Mouse (Mus musculus) ES-E14 (cell line): Measurements from ENCODE around the gene Mypop. TPM values are rescaled to one million over a fixed set of nuclear protein-coding genes. Genes with fewer than 3 reads are reported as not detected.

Experiments used
- DNase-seq: peaks from one replicate; pipeline ENCODE4 v3.0.0-alpha.2; 2013; ENCODE audit warnings: low read depth, low spot score
- H3K27ac ChIP-seq: 2 replicates; pipeline ENCODE4 v1.5.1; 2012; ENCODE audit warnings: low read depth, mild to moderate bottlenecking, low read length, moderate library complexity, mixed read lengths; ENCODE audit not compliant: poor library complexity, insufficient read depth, severe bottlenecking
- H3K36me3 ChIP-seq: 2 replicates; pipeline ENCODE4 v1.6.1; 2012; ENCODE audit warnings: mild to moderate bottlenecking, low read length, moderate library complexity, mixed read lengths; ENCODE audit not compliant: control insufficient read depth, poor library complexity, insufficient read depth, severe bottlenecking
- H3K4me1 ChIP-seq, 2 experiments: fragments of 150-350 bp in 1 of 2; sonication (generic) in 1 of 2; 2 replicates each; pipeline ENCODE4 v1.6.1; 2012; ENCODE audit warnings: low read length in 2 of 2, mild to moderate bottlenecking in 1 of 2, mixed read lengths in 1 of 2; ENCODE audit not compliant: control insufficient read depth in 2 of 2, insufficient read depth in 2 of 2, poor library complexity in 1 of 2
- H3K4me3 ChIP-seq, 2 experiments: fragments of 150-350 bp in 1 of 2; sonication (generic) in 1 of 2; 2 replicates each; pipeline ENCODE4 v1.5.1; 2012; ENCODE audit warnings: low read length in 2 of 2, low read depth in 1 of 2, mild to moderate bottlenecking in 1 of 2, mixed read lengths in 1 of 2; ENCODE audit not compliant: insufficient read depth in 1 of 2, poor library complexity in 1 of 2, severe bottlenecking in 1 of 2
- H3K9ac ChIP-seq: 2 replicates; pipeline ENCODE4 v1.6.1; 2012; ENCODE audit warnings: low read depth, mild to moderate bottlenecking, low read length, mixed read lengths; ENCODE audit not compliant: poor library complexity, insufficient read depth, severe bottlenecking
- H3K9me3 ChIP-seq: fragments of 150-350 bp; sonication (generic); 2 replicates; pipeline ENCODE4 v1.6.1; 2012; ENCODE audit warnings: low read depth, mild to moderate bottlenecking, low read length; ENCODE audit not compliant: control insufficient read depth, insufficient read depth
- CHD2 ChIP-seq: IDR thresholded peaks from 2 replicates; pipeline ENCODE4 v1.6.1; 2014; ENCODE audit warnings: mild to moderate bottlenecking, low read depth, low read length, inconsistent platforms
- HCFC1 ChIP-seq: IDR thresholded peaks from 2 replicates; pipeline ENCODE4 v1.6.1; 2012; ENCODE audit warnings: low read length, inconsistent platforms, borderline replicate concordance; ENCODE audit not compliant: insufficient read depth
- MAFK ChIP-seq: IDR thresholded peaks from 2 replicates; pipeline ENCODE4 v1.6.1; 2014; ENCODE audit warnings: mild to moderate bottlenecking, low read depth, low read length, inconsistent platforms; ENCODE audit not compliant: insufficient read depth
- ZC3H11A ChIP-seq: IDR thresholded peaks from 2 replicates; pipeline ENCODE4 v1.6.1; 2012; ENCODE audit warnings: low read depth, mild to moderate bottlenecking, inconsistent platforms, low read length, borderline replicate concordance
- ZNF384 ChIP-seq: IDR thresholded peaks from 2 replicates; pipeline ENCODE4 v1.6.1; 2012; ENCODE audit warnings: low read depth, low read length, inconsistent platforms
- in situ Hi-C, 2 experiments: fragments of 600-800 bp; cut with MboI; formaldehyde crosslinking; loops; one replicate each; pipeline ENCODE4 v1.15.1; 2025; ENCODE audit warnings: low sequenced_read_pairs in 2 of 2, inconsistent platforms in 1 of 2; ENCODE audit not compliant: unreplicated experiment in 2 of 2
- total RNA-seq: library from RNA; depleted of rRNA; stranded (reverse); fragments of 300-350 nt; gene quantifications from 2 replicates; pipeline ENCODE4 v1.2.3, GENCODE M21; 2012

Gene Mypop
- total RNA-seq, 1 experiment, result 3.1 TPM

DNA sequence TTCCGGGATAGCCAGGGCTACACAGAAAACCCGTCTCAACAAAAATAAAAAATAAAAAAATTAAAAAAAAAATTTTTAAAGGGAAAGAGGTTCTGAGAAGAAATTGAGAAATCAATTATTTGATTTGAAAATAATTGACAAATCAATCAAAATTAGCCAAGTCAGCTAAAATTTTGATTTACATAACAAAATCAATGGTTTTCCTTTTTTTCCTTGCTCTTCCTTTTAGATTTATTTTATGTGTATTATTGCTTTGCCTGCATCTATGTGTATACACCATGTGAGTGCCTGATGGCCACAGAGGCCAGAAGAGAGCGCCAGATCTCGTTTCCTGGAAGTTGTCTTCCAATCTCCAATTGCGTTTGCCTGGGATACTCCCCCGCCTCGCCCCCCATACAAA is 26.9 kb downstream of the Mypop start:
- H3K9ac ChIP-seq, result no peak overlapping the region
- H3K4me1 ChIP-seq, result peaks cover 0 to 11% of the 10 kb centered on the region in 2 experiments; a peak in 1 of 4 replicates
- H3K9me3 ChIP-seq, result no peaks in the 10 kb centered on the region
- no peak for DNase-seq
- TF ChIP-seq CHD2 (no peak), MAFK (peak; percentile 70; the same call in 1 of the 2 replicates)
- H3K36me3 ChIP-seq, result no peaks in the 10 kb centered on the region
- no peak overlapping the region for H3K27ac ChIP-seq
- in situ Hi-C loops, result no loop called here
- H3K4me3 ChIP-seq, result no peak overlapping the region

- Histone ChIP-seq H3K4me3 (no peak overlapping the region), H3K36me3 (no peaks in the 10 kb centered on the region), H3K9ac (no peak overlapping the region), H3K9me3 (no peaks in the 10 kb centered on the region), H3K4me1 (peaks cover 1 to 12% of the 10 kb centered on the region in 2 experiments; a peak in 2 of 4 replicates), H3K27ac (no peak overlapping the region)
- DNase-seq, result no peak
- in situ Hi-C loops, result no loop called here
- TF ChIP-seq ZC3H11A (no peak), CHD2 (no peak), MAFK (no peak), ZNF384 (no peak), HCFC1 (no peak)
Observed at GRCm38 (mm10) chr7:19021048-19021447, 30.0 kb downstream of the Mypop start.

GRCm38 (mm10) chr7:19022189-19022958 is 31.3 kb downstream of the Mypop start:
- Histone ChIP-seq H3K36me3 (peaks cover 2% of the 10 kb centered on the region; the same call in 1 of the 2 replicates), H3K4me3 (no peak overlapping the region), H3K9me3 (no peaks in the 10 kb centered on the region), H3K4me1 (peaks cover 1 to 14% of the 10 kb centered on the region in 2 experiments; a peak in 2 of 4 replicates), H3K27ac (no peak overlapping the region), H3K9ac (no peak overlapping the region; the same call in 1 of the 2 replicates)
- in situ Hi-C loops, result no loop called here
- TF ChIP-seq HCFC1, result no peak
- no peak for TF ChIP-seq ZC3H11A
- TF ChIP-seq MAFK, result no peak
- no peak for TF ChIP-seq ZNF384
- no peak for TF ChIP-seq CHD2
- no peak for DNase-seq

GRCm38 (mm10) chr7:19023357-19023814 is 32.3 kb downstream of the Mypop start, which contains the start of gene Foxa3:
Gene Foxa3 (minus strand): TSS chr7:19023538.
- peak within 1 kb of the TSS; percentile 52 for H3K27ac ChIP-seq
- no peak for TF ChIP-seq ZC3H11A
- TF ChIP-seq MAFK, result no peak
- no peak for TF ChIP-seq ZNF384
- no peak for TF ChIP-seq CHD2
- no peak for TF ChIP-seq HCFC1
- H3K9me3 ChIP-seq, result no peaks in the 10 kb centered on the region
- peak; percentile 57 for DNase-seq
- H3K4me1 ChIP-seq, result peaks cover 1 to 14% of the 10 kb centered on the region in 2 experiments; a peak in 2 of 4 replicates
- H3K4me3 ChIP-seq, result peak within 1 kb of the TSS; percentile 87 to 96
- in situ Hi-C loops, result no loop called here
- H3K9ac ChIP-seq, result peak within 1 kb of the TSS; percentile 93
- peaks cover 2% of the 10 kb centered on the region; the same call in 1 of the 2 replicates for H3K36me3 ChIP-seq
